ENCODE assay signal across 23 mouse cellular contexts in the genomic region with DNA sequence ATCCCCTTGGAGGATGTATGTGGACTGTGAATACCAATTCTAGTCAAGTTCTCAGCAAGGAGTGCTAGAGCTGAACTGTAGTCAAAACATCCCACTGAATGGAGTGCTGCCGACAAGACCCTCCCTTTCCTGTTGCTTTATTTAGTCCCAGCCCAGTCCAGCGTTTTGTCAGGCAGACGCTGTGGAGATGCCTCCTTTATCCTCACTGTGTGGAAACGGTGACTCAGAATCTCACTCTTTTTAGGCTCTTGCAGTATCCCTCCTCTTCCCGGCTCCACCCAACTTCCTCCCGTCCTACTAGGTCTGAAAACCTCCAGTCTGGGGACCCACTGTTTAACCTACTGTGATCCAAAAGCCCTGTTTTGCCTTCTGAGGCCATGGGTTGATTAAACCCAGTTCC. TPM values are rescaled to one million over a fixed set of nuclear protein-coding genes. Genes with fewer than 3 reads are reported as not detected.
DNase-seq lines count a peak whose midpoint lies in the region; ATAC-seq and TF ChIP-seq lines count a peak whose summit lies in the region.
"Had no signal": no experiment of that assay in that cellular context is flagged by ENCODE, and none has a peak within 500 bp of the region (broad histone marks: within the 10 kb centered on the region; RNA-seq: fewer than 3 reads in every experiment).

No protein-coding gene starts in this region.

- H3K9ac ChIP-seq in heart, postnatal 0 days (replicated peaks; ENCODE audit: low read depth, low read length): no peak overlapping the region
- no peak overlapping the region for H3K9ac ChIP-seq in heart, adult 2 months (ENCODE audit: low read depth, low read length)
- H3K9ac ChIP-seq: forebrain, embryonic 12.5 days; heart, embryonic 15.5 days; hindbrain, embryonic 15.5 days; intestine, embryonic 15.5 days; midbrain, embryonic 12.5 days had no signal

- H3K9me3 ChIP-seq in heart, postnatal 0 days (replicated peaks; ENCODE audit: control insufficient read depth, low read length): no peaks in the 10 kb centered on the region
- H3K9me3 ChIP-seq: forebrain, embryonic 12.5 days; heart, embryonic 15.5 days; hindbrain, embryonic 15.5 days; intestine, embryonic 15.5 days; midbrain, embryonic 12.5 days had no signal

- H3K4me2 ChIP-seq in heart, postnatal 0 days (ENCODE audit: low read depth, low read length): no peak overlapping the region
- H3K4me2 ChIP-seq: forebrain, embryonic 12.5 days; heart, embryonic 15.5 days; hindbrain, embryonic 15.5 days; intestine, embryonic 15.5 days; liver, embryonic 11.5 days; midbrain, embryonic 12.5 days had no signal

- TF ChIP-seq POLR2A in heart, adult 2 months (IDR thresholded peaks at IDR 0.05; ENCODE audit: insufficient read depth, low read depth, low read length): no peak

- 0 out of 2 replicates have a peak, but pooled peaks cover 7% of the 10 kb centered on the region for H3K4me1 ChIP-seq in heart, postnatal 0 days (ENCODE audit: control insufficient read depth, insufficient read depth)
- H3K4me1 ChIP-seq in heart, adult 2 months (ENCODE audit: control insufficient read depth, insufficient read depth, low read length): no peaks in the 10 kb centered on the region
- H3K4me1 ChIP-seq: forebrain, embryonic 12.5 days; hindbrain, embryonic 15.5 days; intestine, embryonic 15.5 days; midbrain, embryonic 12.5 days had no signal

- intact Hi-C loops in heart, adult 2 months (cut with DNase I): no loop called here

- no peak for TF ChIP-seq CTCF in heart, postnatal 0 days (IDR thresholded peaks at IDR 0.05; ENCODE audit: low read depth)
- TF ChIP-seq CTCF in heart, adult 2 months (IDR thresholded peaks at IDR 0.05): no peak

- H3K27me3 ChIP-seq in heart, postnatal 0 days (ENCODE audit: control insufficient read depth, insufficient read depth, low read length): no peaks in the 10 kb centered on the region
- no peaks in the 10 kb centered on the region for H3K27me3 ChIP-seq in heart, adult 2 months (ENCODE audit: control insufficient read depth, insufficient read depth, low read length)
- H3K27me3 ChIP-seq: forebrain, embryonic 12.5 days; heart, embryonic 15.5 days; hindbrain, embryonic 15.5 days; intestine, embryonic 15.5 days; midbrain, embryonic 12.5 days had no signal

- H3K79me2 ChIP-seq in heart, adult 2 months (replicated peaks; ENCODE audit: control insufficient read depth, insufficient read depth, low read length): no peaks in the 10 kb centered on the region

- TF ChIP-seq EP300 in heart, postnatal 0 days (IDR thresholded peaks at IDR 0.05; ENCODE audit: low read depth): no peak
- no peak for TF ChIP-seq EP300 in heart, adult 2 months (IDR thresholded peaks at IDR 0.05; ENCODE audit: insufficient read depth, low read depth, low read length)

- no peak overlapping the region for H3K27ac ChIP-seq in heart, postnatal 0 days (ENCODE audit: low read depth)
- H3K27ac ChIP-seq in heart, adult 2 months: no peak overlapping the region
- H3K27ac ChIP-seq: forebrain, embryonic 12.5 days; heart, embryonic 15.5 days; hindbrain, embryonic 15.5 days; intestine, embryonic 15.5 days; layer of hippocampus, adult 2 months; macrophage; midbrain, embryonic 12.5 days had no signal

- no peak overlapping the region for H3K4me3 ChIP-seq in heart, postnatal 0 days (ENCODE audit: low read depth, low read length)
- no peak overlapping the region for H3K4me3 ChIP-seq in heart, adult 2 months
- H3K4me3 ChIP-seq: forebrain, embryonic 12.5 days; heart, embryonic 15.5 days; hindbrain, embryonic 15.5 days; intestine, embryonic 15.5 days; layer of hippocampus, adult 2 months; midbrain, embryonic 12.5 days had no signal

- peak; percentile 92 for ATAC-seq in frontal cortex, adult (ENCODE audit: low TSS enrichment)
- peak; percentile 55 for ATAC-seq in heart, postnatal 0 days (ENCODE audit: insufficient read depth, low read depth)
- ATAC-seq: intestine, embryonic 15.5 days had no signal

- no peak for DNase-seq in frontal cortex, postnatal 10 days (ENCODE audit: low spot score in 2 of 2)
- peak; percentile 52 for DNase-seq in heart, postnatal 0 days (ENCODE audit: low spot score)
- no peak for DNase-seq in heart, adult 2 months
- DNase-seq in lung, postnatal 10 days: peak; percentile 29
- DNase-seq in lung, postnatal 36 days: no peak
- peak; percentile 21 for DNase-seq in heart, postnatal 4 days
- no peak for DNase-seq in Muller cell, postnatal 12 days (ENCODE audit: inconsistent ontology term)
- DNase-seq: cerebellum, adult 2 months; gastrocnemius, postnatal 10 days; layer of hippocampus, postnatal 36 days; lung, adult 18-20 months; retina, postnatal 1 day; thymus, postnatal 36 days had no signal

- H3K36me3 ChIP-seq in heart, postnatal 0 days (replicated peaks; ENCODE audit: control insufficient read depth, insufficient read depth, low read length): no peaks in the 10 kb centered on the region
- H3K36me3 ChIP-seq in heart, adult 2 months (ENCODE audit: control insufficient read depth, insufficient read depth, low read length): no peaks in the 10 kb centered on the region
- H3K36me3 ChIP-seq: forebrain, embryonic 12.5 days; heart, embryonic 15.5 days; hindbrain, embryonic 15.5 days; intestine, embryonic 15.5 days; midbrain, embryonic 12.5 days had no signal

- 14% methylated on average over 6 of the region's 6 CpGs for WGBS in heart, postnatal 0 days
- WGBS in heart, adult 2 months: 10% methylated on average over 6 of the region's 6 CpGs

RNA-seq across cellular contexts. Expression of a gene that starts 30.1 kb away (rescaled TPM):
- total RNA-seq in heart, postnatal 0 days (2014; rRNA removed; ENCODE audit: low replicate concordance): 7.1 and 56.8 TPM in 2 replicates
- 2.1 and 2.2 TPM in 2 replicates for polyA plus RNA-seq in heart, postnatal 0 days (2015; fragmentation: Nextera tagmentation; extraction: Ambion mirVana)
- total RNA-seq in heart, adult 2 months (2021): 1 to 10 TPM; 4.7 to 5.8 TPM
- 4.0 and 5.1 TPM in 2 replicates for polyA plus RNA-seq in heart, adult 2 months (2012; rRNA removed)
- total RNA-seq in heart, postnatal 4 days (2021): 1 to 10 TPM; 6.7 to 7.8 TPM

RNA-seq across cellular contexts. Expression of a gene that starts 34.5 kb away (rescaled TPM):
- not detected in 2 replicates for total RNA-seq in heart, postnatal 0 days (2014; rRNA removed; ENCODE audit: low replicate concordance)
- 0.14 and 0.30 TPM in 2 replicates for polyA plus RNA-seq in heart, postnatal 0 days (2015; fragmentation: Nextera tagmentation; extraction: Ambion mirVana)
- not detected for total RNA-seq in heart, adult 2 months (2021)
- not detected in 2 replicates for polyA plus RNA-seq in heart, adult 2 months (2012; rRNA removed)
- total RNA-seq in heart, postnatal 4 days (2021): not detected
- total RNA-seq: gastrocnemius, postnatal 10 days; monocyte, adult 5-6 weeks had no signal
- polyA plus RNA-seq: macrophage had no signal

Comparison
In these comparisons a context has a peak if more than half of its experiments do, and no peak if none do; other contexts are left out.
1. DNase-seq: peak in heart, postnatal 0 days (single experiment), lung, postnatal 10 days (single experiment) and heart, postnatal 4 days (single experiment); none in frontal cortex, postnatal 10 days (0 of 2), heart, adult 2 months (0 of 2), lung, postnatal 36 days (single experiment) and Muller cell, postnatal 12 days (single experiment).